Mouse (Mus musculus): ENCODE measurements around the gene Rrp12.

GRCm38 (mm10) chr19:41831718-41832391 lies 64.1 kb downstream of the Rrp12 start:
- TF ChIP-seq GATA1 (IDR thresholded peaks at IDR 0.05; ENCODE audit: borderline replicate concordance, low read length) (no peak), FLI1 (IDR thresholded peaks at IDR 0.05; ENCODE audit: low read length) (no peak)

Measured in megakaryocyte, embryonic 14.5 days (primary cell).